Mouse (Mus musculus) T-helper 2 cell (primary cell): ENCODE results near the gene Nat8l.
"Not testable (repeated sequence)": the region's sequence is repeated elsewhere in the genome, so short reads cannot be mapped to it uniquely, and the experiment has no call there.

Experiments
- in situ Hi-C: fragments of 300-600 bp; cut with MboI, MseI; formaldehyde crosslinking; loops from one replicate; pipeline ENCODE4 v1.15.1; 2025; ENCODE audit warnings: high pct_unique_total_duplicates

Gene Nat8l

DNA sequence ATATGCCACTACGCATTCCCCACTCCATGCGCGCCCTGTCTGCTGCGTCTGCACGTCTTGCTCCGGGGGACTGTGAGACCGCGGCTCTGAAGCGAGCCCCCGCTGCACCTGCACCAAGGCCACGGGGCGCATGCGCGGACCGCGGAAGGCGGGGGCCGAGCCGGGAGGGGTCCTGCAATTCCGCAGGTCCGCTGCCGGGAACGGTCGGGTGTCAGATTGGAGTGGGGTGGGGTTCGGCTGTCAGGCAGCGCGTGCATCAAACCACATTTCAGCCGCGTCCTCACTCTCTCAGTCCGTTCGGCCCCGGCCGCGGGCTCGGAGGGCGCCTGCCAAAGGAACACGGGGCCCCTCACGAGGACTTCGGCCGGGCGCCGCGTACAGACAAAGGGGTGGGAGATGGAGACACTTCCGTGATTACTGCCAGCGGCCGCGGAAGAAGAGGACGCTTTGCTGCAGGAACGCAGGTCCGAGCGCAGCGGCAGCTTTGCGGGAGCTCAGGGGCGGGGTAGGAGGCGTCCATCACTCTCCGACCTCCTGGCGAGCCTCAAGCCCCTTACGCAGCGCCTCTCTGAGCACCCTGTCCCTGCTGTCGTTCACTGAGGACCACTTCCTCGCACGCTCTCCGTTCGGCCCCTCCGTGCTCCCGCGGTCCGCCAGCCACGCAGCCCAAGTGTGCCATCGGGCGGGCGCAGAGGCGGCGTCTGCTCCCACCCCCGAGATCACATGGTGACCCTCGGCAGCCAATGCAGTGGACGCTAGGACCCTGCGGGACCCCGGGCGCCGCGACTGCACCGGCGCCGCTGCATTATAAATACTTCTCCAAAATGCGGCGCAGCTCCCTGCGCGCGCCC is at the start of gene Nat8l:
TSS of gene Nat8l (plus strand) at position 142 of the 851 bp plus-strand sequence.
- in situ Hi-C loops = no loop called here

DNA sequence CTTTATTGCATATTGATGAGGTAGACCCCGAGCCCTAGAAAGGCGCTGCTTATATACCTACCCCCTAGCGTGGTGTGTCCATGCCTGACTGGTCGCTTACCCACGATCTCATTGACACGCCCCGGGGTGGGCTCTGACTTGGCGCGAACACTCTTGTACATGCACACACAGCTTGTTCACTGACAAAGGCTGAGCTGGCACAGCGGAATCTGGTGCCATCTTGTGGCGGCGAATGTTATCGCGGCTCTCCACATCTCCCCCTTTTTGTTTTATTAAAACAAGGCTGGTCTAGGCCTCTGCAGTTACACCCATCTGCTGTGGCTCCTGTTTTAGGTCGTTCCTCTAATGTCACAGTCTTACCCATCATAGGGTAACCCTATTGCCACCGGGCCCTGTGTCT is 48.7 kb upstream of the Nat8l start:
- in situ Hi-C loops = not testable (repeated sequence)

DNA sequence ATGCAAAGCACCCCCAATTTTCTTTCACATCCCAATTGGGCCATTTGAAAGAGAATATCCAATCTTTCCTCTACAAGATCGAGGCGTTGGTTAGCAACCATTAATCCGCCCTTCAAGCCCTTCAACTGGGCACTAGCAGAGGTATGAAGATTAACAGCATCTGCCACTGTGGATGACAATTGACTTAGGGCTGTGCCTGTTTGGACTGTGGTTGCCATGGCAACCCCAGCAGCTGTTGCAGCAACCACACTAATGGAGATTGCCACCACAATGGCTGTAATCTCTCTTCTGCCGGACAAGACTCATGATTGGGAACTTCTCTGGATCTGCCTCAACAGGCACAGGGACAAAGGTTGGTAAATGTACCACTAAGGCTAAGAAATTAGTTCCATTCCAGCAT is 47.5 kb upstream of the Nat8l start:
- in situ Hi-C loops = no loop called here

DNA sequence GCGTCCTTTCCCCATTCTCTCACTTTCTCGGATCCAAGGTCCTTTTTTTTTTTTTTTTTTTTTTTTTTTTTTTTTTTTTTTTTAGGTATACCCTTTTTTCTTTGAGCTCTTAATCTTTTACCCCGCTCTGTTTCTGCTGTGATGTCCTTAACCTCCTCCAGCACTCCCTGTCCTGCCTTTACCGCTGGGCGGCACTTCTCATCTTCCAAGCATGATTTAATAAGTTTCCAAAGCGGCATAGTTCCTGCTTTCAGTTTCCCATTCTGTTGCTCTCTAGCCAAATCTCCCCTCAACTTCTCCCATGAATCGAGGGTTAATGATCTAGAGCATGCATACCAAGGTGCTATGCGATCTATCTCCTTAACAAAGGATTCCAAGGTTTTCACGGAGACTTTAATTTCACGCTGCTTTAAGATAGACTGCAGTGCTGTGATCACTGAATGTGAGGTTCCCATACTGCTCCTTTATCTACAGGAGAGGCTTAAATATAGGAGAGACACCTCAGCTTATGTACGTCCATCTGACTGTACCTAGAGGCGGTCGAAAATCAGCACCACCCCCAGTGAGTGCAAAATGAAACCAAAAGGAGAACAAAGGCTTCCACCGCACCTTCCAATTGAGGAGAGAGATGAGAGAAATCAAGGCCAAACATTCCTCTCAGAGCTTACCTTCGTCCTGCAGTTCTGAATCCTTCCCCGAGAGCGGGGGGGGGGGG is 42.2 kb upstream of the Nat8l start:
- in situ Hi-C loops = no loop called here

DNA sequence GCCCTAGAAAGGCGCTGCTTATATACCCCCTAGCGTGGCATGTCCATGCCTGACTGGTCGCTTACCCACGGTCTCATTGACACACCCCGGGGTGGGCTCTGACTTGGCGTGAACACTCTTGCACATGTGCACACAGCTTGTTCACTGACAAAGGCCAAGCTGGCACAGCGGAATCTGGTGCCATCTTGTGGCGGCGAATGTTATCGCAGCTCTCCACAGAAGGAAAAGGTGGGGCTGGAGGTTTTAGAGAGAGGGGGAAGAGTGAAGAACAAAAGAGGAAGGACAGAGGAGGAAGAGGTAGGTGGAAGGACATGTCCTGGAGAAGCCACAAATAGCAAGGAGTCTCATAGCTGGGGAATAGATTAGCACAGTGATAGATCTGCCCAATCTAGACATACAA is 41.4 kb upstream of the Nat8l start:
- in situ Hi-C loops = no loop called here

DNA sequence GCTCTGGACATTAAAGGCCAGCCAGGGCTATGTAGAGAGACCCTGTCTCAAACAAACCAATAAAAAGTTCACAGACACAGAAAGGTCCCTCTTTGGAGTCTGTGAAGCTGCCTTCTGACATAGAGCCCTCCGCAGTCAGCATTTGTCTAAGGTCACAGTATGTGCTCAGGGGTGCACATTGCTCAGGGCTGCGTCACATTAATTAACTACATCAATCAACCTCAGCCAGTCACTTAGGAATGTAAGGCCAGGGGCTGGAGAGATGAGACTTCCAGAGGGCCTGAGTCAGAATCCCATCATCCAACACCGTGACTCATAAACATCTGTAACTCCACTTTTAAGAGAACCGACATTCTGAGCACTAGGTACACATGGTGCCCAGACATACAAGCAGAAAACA is 39.9 kb upstream of the Nat8l start:
- in situ Hi-C loops = no loop called here

DNA sequence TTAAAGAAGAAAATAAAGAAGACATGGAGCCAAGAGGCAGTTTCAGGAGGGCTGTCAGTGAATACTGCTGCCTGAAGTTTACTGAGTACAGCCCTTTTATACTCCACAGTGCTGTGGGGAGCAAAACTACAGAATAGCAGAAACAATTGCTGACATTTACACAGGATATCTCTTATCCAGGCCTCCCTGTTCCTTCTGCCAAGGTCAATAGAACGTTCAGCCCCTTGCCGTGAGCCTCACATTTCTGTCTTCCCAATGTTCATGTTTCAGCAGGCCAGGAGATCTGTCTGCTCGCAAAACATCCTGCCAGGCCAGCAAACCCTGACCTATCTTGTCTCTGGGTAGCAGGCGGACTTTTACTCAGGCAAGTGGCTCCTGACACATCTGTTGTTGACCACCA is 36.4 kb upstream of the Nat8l start:
- in situ Hi-C loops = no loop called here

DNA sequence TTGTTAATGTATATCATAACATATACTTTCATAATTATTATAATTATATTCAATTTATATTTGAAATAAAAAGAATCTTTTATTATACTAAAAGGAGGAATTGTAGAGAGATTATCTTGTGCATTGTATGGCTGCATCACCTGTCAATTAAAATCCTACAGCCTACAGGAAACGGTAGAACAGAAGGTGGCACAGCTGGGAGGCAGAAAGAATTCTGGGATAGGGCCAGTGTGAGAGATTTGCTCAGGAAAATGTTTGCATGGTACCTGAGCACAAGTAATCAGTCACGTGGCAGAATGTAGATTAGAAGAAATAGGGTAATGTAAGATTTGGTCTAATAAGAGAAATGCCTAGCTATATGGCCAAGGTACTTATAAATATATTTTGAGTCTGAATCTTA is 21.0 kb upstream of the Nat8l start:
- in situ Hi-C loops = no loop called here

DNA sequence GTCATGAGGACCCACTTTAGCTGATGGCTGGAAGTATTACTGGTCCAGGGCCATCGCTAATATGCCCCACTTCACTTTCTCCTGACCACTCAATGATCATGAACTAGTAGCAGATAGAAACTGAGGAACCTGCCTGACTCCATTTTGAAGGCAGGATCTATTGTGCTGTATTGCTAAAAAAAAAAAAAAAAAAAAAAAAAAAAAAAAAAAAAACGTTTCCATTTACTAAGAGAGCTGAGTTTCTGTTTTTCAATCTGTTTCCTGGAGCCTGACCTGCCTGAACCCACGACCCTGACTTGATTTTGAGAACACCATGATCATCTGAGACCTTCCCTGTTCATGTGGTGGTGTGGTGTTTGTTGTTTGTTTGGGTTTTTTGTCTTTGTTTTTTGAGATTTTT is 19.5 kb upstream of the Nat8l start:
- in situ Hi-C loops = no loop called here

DNA sequence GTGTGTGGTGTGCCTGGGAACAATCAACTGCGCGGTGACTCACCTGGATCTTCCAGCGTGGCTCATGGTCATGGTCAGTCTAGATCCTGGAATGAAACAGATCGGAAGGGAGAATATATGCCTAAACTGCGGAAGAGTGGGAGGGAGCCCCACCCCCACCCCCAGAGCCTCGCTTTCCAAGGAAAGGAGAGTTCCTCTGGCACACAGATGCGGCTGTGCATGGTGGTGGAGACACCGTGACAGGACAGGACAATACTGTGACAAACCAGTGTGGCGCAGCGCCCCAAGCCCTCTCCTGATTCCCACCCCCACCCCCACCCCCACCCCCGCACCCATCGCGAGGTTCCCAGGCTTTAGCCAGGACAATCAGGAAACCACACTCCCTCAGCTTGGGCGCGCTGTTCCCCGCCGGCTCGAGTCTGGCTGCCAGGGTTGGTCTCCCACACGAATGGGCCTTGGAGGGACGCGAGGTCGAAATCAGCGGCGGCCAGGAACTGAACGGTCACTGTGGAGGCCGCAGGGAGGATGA is 13.0 kb upstream of the Nat8l start:
- in situ Hi-C loops = no loop called here

DNA sequence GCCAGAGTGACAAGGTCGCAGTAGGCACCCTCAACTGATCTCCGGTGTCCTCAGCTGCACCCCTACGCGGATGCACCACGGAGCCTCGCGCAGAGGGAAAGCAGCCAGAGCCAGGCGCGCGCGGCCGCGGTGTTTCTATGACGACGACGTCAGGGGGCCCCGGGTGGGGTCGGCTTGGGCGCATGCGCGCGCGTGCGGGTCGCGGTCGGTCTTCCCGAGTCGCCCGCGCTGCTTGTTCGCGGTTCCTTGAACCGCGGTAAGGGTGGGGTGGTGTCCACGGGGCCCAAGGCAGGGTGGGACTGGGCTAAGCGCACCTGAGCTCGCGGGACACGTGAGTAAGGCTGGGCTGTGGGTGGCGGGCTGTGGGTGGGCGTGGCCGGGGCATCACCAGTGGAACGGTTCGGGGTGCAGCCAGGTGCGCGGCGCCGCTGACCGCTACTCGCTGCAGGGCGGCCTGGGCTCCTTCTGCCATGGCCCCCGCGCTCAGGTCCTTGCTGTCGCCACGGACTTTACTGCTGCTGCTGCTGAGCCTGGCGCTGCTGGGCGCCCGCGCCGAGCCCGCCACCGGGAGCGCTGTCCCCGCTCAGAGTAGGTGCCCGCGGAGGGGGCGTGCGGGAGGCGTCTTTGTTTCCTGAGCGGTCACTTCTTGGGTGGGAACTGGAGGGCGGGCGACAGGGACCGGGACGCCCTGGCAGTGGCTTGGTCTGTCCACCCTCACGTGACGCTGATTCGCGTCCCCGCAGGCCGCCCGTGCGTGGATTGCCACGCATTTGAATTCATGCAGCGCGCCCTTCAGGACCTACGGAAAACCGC is 12.3 kb upstream of the Nat8l start, which contains the start of gene Gm1673:
TSS of gene Gm1673 (plus strand) at position 125 of the 813 bp plus-strand sequence.
- in situ Hi-C loops = no loop called here

DNA sequence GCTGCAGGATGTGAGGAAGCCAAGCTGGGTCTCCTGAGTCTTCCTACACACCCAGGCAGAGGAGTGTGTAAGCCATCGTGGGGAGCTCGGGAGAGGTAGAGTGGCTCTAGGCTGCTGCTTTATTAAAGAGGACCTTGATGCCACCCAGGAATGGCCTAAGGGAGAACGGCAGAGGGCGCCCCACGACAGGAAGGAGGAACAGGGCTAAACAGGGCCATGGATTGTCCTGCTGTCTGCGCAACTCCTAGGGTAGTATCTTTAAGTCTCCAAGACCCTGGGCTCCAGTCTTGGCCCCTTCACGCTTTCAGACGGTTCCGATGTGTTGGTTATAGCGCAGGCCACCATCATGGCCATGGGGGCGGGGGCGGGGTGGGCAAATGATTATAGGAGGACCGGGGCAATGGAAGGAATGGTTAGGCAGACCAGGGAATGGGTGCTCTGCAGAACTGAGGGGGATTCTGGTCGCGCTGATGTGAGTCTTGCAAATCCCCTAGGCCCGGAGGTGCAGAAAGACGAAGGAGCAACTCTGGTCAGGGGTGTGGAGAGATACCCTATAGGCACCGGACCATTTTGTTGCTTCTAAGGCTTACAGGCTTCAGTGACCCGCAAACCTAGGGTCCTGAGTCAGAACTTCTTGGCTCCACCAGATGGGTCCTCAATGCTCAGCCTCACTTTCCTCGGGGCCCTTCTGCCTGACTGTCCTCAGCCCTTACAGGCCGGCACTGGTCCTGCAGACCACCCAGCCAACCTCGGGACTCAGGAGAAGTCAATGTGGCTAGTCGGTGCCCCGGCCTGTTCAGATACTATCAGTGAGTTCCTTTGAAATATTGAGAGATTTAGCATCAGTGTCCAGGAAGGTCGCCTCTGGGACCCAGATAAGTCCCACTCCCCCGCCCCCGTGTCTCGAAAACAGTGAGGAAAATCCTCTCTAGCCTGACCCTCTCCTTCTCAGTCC is 836 bp upstream of the Nat8l start:
- in situ Hi-C loops = no loop called here

DNA sequence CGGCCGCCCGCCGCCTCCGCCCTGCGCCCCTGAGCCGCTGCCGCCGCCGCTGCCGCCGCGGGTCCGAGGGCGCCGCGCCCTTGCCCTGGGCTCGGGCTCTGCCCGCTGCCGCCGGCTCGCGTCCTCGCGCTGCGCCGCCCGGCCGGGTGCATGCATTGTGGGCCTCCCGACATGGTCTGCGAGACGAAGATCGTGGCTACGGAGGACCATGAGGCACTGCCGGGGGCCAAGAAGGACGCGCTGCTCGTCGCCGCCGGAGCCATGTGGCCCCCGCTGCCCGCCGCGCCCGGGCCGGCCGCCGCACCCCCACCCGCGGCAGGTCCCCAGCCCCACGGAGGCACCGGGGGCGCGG is 886 bp downstream of the Nat8l start:
- in situ Hi-C loops = no loop called here

DNA sequence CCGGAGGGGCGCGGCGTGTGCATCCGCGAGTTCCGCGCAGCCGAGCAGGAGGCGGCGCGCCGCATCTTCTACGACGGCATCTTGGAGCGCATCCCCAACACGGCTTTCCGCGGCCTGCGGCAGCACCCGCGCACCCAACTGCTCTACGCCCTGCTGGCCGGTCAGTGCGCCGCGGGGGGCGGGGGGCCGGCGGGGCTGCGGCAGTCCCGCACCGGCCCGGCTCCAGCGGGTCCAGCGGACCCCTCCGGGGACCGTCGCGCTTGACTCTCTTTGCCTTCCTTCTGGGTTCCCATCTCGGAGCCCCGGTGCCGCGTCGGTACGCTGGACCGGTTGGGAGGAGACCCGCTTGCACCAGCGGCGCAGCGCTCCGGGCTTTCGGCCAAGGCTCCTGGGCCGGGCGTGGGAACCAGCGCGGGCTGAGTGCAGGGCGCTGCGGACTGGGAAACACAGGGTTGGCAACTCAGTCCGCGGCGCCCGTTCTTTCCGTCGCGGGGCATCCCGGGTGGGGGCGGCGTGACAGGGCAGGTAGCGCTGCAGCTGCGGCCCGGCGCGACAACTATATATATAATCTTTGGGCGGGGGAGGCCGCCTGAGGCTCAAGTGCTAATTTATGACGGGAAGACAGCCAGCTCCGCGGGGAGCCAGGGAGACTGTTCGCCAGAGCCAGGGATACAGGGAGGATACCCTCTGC is 1.4 kb downstream of the Nat8l start:
- in situ Hi-C loops = no loop called here

DNA sequence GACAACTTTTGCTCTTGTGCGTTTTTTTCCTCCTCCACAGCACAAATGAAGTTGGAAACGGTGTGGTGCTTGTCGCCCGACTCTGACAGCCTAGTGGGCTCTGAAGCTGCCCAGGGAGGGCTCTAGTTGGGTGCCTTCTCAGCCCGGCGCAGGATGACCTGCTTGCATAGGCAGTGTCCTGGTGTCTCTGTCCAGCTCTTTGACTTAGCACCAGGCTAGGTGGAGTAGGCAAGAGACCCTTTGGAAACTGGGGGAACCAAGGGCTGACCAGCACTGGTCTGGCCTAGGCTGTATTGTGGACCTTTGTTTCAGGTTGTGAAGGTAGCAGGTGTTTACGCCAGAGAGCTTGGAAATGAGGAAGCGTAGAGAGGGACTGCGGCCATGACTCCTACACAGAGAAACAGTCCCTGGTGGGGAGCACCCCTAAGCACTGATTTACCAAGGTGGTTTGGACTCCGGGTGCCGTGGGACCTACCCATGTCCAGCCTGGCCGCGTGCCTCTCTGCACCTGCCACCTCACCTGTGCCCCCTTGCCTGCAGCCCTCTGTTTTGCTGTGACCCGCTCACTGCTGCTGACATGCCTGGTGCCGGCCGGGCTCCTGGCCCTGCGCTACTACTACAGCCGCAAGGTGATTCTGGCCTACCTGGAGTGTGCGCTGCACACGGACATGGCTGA is 2.2 kb downstream of the Nat8l start:
- in situ Hi-C loops = no loop called here

DNA sequence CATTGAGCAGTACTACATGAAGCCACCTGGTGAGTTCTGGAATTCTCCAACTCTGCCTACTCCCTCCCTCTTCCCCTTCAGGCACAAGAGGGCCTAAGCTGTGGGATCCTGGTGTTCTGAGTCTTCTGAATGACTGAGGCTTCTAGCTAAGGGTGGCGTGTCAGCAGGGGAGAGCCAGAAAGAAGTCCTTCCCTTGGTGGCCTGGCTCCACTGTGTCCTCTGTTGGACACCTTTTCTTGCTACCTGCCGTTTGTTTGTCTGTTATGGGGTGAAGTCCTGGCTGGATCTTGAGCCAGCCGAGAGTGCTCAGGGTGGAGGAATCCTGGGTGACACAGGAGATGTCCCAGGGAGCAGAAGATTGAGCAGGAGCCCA is 2.7 kb downstream of the Nat8l start:
- in situ Hi-C loops = no loop called here

DNA sequence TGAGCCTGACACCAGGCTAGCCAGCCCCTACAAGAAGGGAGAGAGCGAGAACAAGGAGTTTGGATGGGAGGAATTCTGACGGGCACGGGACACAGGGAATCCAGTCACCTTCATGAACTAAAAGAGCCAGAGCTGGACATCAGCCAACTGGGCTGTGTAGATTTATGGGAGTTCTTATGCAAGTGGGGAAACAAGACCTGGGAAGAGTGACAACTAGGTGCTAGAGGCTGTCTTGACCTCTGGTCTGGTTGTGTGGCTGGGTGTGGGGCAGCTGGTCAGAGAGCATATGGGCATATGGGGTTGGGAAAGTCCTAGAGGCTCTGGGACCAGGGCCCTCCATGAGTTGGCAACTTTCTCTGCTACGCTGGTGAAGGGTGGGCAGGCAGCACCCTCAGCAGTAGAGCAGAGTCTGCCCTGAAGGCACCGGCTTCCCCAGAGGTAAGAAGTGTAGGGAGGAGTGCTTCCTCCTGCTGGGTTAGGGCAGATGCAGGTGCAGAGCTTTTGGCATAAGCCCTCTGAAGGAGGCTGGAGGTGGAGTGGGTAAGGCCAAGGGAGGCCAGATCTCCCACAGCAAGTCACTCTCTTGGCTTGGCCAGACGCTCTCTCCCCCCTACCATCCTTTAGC is 3.8 kb downstream of the Nat8l start:
- in situ Hi-C loops = loop anchor here (10.0 kb wide), 2 partner anchors 615 to 1145 kb away; no protein-coding TSS in a partner anchor

DNA sequence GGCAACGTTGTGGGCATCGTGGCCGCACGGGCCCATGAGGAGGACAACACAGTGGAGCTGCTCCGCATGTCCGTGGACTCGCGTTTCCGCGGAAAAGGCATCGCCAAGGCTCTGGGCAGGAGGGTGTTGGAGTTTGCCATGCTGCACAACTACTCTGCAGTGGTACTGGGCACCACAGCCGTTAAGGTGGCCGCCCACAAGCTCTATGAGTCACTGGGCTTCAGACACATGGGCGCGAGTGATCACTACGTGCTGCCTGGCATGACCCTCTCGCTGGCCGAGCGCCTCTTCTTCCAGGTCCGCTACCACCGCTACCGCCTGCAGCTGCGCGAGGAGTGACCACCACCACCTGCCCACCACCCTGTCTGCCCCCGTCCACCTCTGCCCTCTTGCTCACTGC is 5.0 kb downstream of the Nat8l start:
- in situ Hi-C loops = loop anchor here (10.0 kb wide), 2 partner anchors 614 to 1144 kb away; no protein-coding TSS in a partner anchor

DNA sequence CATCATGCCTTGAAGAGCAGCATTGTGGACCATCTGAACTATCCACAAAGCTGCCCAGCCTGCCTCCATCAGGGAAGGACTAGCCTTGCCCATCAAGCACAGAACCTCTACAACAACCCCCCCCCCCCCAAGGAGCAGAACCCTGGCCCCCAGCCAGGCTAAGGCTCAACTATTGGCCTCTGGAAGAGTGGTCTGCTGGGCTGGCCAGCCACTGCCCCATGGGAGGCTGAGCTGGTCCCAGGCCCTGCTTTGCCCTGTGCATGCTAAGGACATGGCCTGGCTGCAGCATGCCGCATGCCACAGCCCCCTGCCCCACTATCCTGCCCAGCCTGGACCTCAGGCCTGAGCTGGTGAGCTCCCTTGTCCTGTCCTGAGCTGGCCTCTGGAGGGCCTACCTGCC is 5.6 kb downstream of the Nat8l start:
- in situ Hi-C loops = loop anchor here (10.0 kb wide), 2 partner anchors 613 to 1143 kb away; no protein-coding TSS in a partner anchor
